Mouse (Mus musculus) ES-E14 (cell line): ENCODE measurements around the gene Notch1.

Source experiments
- CHD2 ChIP-seq: IDR thresholded peaks from 2 replicates; pipeline ENCODE4 v1.6.1; 2014; ENCODE audit warnings: mild to moderate bottlenecking, low read depth, low read length, inconsistent platforms
- HCFC1 ChIP-seq: IDR thresholded peaks from 2 replicates; pipeline ENCODE4 v1.6.1; 2012; ENCODE audit warnings: low read length, inconsistent platforms, borderline replicate concordance; ENCODE audit not compliant: insufficient read depth
- ZC3H11A ChIP-seq: IDR thresholded peaks from 2 replicates; pipeline ENCODE4 v1.6.1; 2012; ENCODE audit warnings: low read depth, mild to moderate bottlenecking, inconsistent platforms, low read length, borderline replicate concordance
- ZNF384 ChIP-seq: IDR thresholded peaks from 2 replicates; pipeline ENCODE4 v1.6.1; 2012; ENCODE audit warnings: low read depth, low read length, inconsistent platforms

DNA sequence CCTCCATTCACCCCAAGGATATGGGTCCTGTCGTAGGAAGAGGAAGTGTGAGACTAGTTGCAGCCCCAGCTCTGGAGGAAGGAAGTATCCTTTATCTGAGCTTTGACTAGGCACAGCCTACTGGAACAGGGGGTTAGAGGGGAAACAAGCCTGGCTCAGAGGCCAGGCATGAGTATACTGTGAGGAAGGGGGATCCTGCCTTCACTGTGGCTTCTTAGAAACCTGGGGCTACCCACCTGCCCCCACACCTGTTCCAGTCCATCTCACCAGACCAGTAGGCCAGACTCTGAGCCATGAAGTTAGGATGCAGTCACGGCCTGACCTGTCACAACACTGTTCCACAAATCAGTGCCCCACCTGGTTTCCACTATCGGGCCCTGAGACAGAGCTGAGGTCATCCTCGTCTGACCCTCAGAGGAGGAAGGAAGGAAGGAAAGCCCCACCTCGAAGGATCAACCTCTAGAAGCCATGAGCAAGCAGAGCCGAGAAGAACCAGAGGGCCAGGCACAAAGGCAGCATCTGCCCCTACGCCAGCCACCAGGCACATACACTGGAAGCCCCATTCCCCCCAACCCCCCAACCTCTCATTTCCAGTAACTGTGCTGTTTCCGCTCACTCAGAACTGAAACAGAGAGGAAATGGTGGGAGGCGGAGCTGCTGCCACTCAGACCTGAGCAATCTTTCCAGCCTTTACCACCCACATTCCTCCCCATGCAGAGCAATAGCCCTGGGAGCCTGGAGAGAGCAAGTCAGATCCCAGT lies 23.3 kb downstream of the Notch1 start:
- TF ChIP-seq ZNF384 (no peak), HCFC1 (no peak), CHD2 (no peak), ZC3H11A (no peak)
